Mouse (Mus musculus) embryonic fibroblast, embryonic 13.5 days (primary cell): Measurements from ENCODE around the gene Yars.

Experiments used
- CTCF ChIP-seq: IDR thresholded peaks from 2 replicates; pipeline ENCODE4 v1.5.1; 2011; ENCODE audit warnings: mild to moderate bottlenecking, control low read depth, low read length, moderate library complexity, borderline replicate concordance; ENCODE audit not compliant: insufficient read depth
- POLR2A ChIP-seq: IDR thresholded peaks from 2 replicates; pipeline ENCODE4 v1.6.1; 2011; ENCODE audit warnings: low read depth, mild to moderate bottlenecking, control low read depth, low read length, moderate library complexity

DNA sequence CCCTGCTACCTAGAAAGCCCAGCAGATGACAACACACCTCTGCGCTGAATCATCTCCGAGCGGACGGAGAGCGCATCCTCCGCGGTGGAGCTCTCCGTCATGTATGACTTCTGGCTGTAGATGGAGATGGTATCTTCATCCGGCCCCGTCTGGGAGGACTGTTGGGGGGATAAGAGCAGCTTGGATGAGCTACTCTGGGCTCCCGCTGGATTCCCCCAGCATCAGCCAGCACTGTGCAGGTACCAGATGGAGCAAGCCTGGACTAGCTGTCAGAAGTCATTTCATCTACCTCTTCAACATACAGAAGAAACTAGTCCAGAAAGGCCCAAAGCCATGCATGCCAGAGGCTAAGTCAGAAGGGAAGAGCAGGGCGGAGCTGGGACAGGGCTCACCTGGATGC, 35.8 kb downstream of the Yars start:
- TF ChIP-seq POLR2A (no peak), CTCF (no peak)
